Mouse (Mus musculus) left cerebral cortex, postnatal 10 days (tissue): Measurements from ENCODE around the gene AI837181. TPM values are rescaled to one million over a fixed set of nuclear protein-coding genes. Genes with fewer than 3 reads are reported as not detected.
"Not testable (repeated sequence)": the region's sequence is repeated elsewhere in the genome, so short reads cannot be mapped to it uniquely, and the experiment has no call there.

Source experiments
- DNase-seq, 2 experiments: peaks; one replicate each; pipeline ENCODE4 v3.0.0; 2021 to 2022; ENCODE audit warnings: low spot score in 2 of 2, mixed read lengths in 1 of 2; ENCODE audit errors: extremely low spot score in 1 of 2
- intact Hi-C: fragments of 180-260 bp; cut with DNase I; formaldehyde crosslinking; loops from one replicate; pipeline ENCODE4 v1.15.1; 2025
- total RNA-seq, 2 experiments: library from RNA; stranded (reverse); gene quantifications; 2 replicates each; pipeline ENCODE4 v1.2.3; 2021

AI837181 gene
- 10 to 100 TPM; 60.0 to 65.6 TPM for total RNA-seq

GRCm38 (mm10) chr19:5424782-5425741, at the start of gene AI837181, which contains the start of gene Drap1:
Gene AI837181 (plus strand): TSS chr19:5425144.
Gene Drap1 (minus strand): TSS chr19:5424979.
- peak; percentile 91 to 97 for DNase-seq
- intact Hi-C loops, result no loop called here

GRCm38 (mm10) chr19:5377446-5377845, 47.5 kb upstream of the AI837181 start:
- DNase-seq, result no peak
- intact Hi-C loops, result no loop called here

GRCm38 (mm10) chr19:5383326-5383725, 41.6 kb upstream of the AI837181 start:
- DNase-seq, result no peak
- intact Hi-C loops, result no loop called here

GRCm38 (mm10) chr19:5384715-5385114, 40.2 kb upstream of the AI837181 start:
- DNase-seq, result no peak
- intact Hi-C loops, result no loop called here

- intact Hi-C loops, result loop anchor here (2.0 kb wide), 1 partner anchor 21 kb away; the partner anchor contains the start of genes Banf1 and Eif1ad
- DNase-seq, result peak in 1 of 2 experiments; percentile 67
These were observed 36.9 kb upstream of the AI837181 start for GRCm38 (mm10) chr19:5388011-5388441.

GRCm38 (mm10) chr19:5388588-5389242, 36.2 kb upstream of the AI837181 start, which contains the start of gene Sart1:
Gene Sart1 (minus strand): TSS chr19:5388703.
- intact Hi-C loops, result loop anchor here (2.0 kb wide), 1 partner anchor 22 kb away; the partner anchor contains the start of genes Banf1 and Eif1ad
- DNase-seq, result peak; percentile 95 to 98

- no peak for DNase-seq
- intact Hi-C loops, result loop anchor here (2.0 kb wide), 1 partner anchor 23 kb away; the partner anchor contains the start of genes Banf1 and Eif1ad
These were observed 35.3 kb upstream of the AI837181 start for GRCm38 (mm10) chr19:5389647-5390046.

- no peak for DNase-seq
- intact Hi-C loops, result no loop called here
These were observed 34.5 kb upstream of the AI837181 start for GRCm38 (mm10) chr19:5390416-5390815.

DNA sequence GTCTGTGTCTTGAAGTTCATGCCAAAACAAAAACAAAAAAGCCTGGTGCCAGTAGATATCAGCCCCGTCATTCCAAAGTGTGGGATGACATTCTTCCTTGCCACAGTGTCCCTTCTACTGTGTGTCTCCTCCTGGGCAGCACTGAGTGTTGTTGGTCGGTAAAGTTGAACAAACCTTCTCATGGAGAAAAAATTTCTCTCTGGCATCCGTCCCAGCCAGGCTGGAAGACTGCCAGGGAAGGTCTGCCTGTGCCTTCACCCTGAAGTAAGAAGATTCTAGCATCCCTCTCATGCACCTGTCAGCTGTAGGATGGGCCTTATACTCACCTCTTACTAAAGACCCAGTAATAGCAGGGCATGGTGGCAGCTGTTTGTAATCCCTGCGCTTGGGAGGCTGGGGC, 32.1 kb upstream of the AI837181 start:
- intact Hi-C loops, result no loop called here
- DNase-seq, result peak in 1 of 2 experiments; percentile 63

DNA sequence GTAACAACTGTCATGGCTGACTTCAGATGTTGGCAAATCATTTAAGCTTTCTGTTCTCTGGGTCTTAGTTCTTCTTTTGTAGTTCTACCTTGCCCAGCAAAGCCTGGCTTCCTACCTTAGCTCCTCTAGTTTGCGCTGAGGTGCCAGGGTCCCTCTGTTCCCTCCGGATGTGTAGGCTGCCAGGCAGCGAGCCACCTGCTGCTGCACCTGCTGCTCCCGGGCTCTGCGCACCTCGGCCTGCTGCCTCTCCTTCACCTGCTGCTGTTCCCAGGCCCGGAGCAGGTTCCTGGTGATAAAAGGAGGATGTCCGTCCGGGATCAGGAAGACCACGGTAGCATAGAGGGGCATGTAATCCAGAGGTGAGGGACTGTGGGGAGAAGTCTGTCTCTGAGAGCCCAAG, 30.8 kb upstream of the AI837181 start:
- no peak for DNase-seq
- intact Hi-C loops, result no loop called here

- DNase-seq, result no peak
- intact Hi-C loops, result no loop called here
These were observed 29.6 kb upstream of the AI837181 start for GRCm38 (mm10) chr19:5395371-5395770.

- DNase-seq, intact Hi-C loops: not testable (repeated sequence)
These were observed 23.9 kb upstream of the AI837181 start for GRCm38 (mm10) chr19:5401073-5401472.

DNA sequence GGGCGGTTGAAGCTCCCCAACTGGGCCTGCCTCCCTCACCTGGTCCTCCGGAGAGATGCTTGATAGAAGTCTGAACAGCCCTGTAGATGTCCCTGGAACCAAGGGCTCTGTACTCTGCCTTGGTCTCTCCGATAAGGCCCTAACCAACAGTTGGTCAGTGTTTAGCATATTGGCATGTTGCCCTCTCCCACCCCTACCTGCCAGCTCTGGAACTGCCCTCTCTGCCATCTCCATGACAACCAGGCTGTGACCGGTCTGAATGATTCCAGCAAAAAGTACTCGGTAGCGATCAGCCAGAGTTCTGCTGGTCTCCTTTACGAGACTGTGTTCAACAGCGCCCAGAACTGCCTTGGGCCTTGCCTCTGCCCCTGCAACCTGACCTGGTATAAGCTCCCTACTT, 22.7 kb upstream of the AI837181 start, which contains the start of gene Tsga10ip:
Gene Tsga10ip, minus strand, starts transcription at position 234 of the 400 bp plus-strand sequence.
- intact Hi-C loops, result no loop called here
- no peak for DNase-seq

GRCm38 (mm10) chr19:5405924-5406323, 19.0 kb upstream of the AI837181 start:
- intact Hi-C loops, result no loop called here
- no peak for DNase-seq

- DNase-seq, intact Hi-C loops: not testable (repeated sequence)
These were observed 18.3 kb upstream of the AI837181 start for GRCm38 (mm10) chr19:5406531-5407126.

- intact Hi-C loops, result no loop called here
- DNase-seq, result peak in 1 of 2 experiments; percentile 65
These were observed 17.8 kb upstream of the AI837181 start for GRCm38 (mm10) chr19:5407133-5407532.

- DNase-seq, result no peak
- intact Hi-C loops, result no loop called here
These were observed 16.6 kb upstream of the AI837181 start for GRCm38 (mm10) chr19:5408057-5409001.

GRCm38 (mm10) chr19:5409068-5409467, 15.9 kb upstream of the AI837181 start:
- intact Hi-C loops, result no loop called here

More at GRCm38 (mm10) chr19:5409068-5409467, 15.9 kb upstream of the AI837181 start:
- DNase-seq, result no peak
